Mouse (Mus musculus) c-Kit-negative CD71-positive TER-119-positive erythroid progenitor cells, embryonic 14.5 days (primary cell): Measurements from ENCODE around the gene Xirp1.
"Not testable (repeated sequence)": the region's sequence is repeated elsewhere in the genome, so short reads cannot be mapped to it uniquely, and the experiment has no call there.

Experiments
- DNase-seq: peaks from one replicate; pipeline ENCODE4 v3.0.0-alpha.2; 2013; ENCODE audit warnings: low read depth, low spot score

Gene Xirp1

GRCm38 (mm10) chr9:120020285-120020890 is 3.0 kb downstream of the Xirp1 start:
- peak; percentile 42 for DNase-seq

GRCm38 (mm10) chr9:120016956-120017355 is 6.4 kb downstream of the Xirp1 start:
- no peak for DNase-seq

- no peak for DNase-seq
These were observed 8.6 kb downstream of the Xirp1 start for GRCm38 (mm10) chr9:120014828-120015227.

- no peak for DNase-seq
These were observed 10.1 kb downstream of the Xirp1 start for GRCm38 (mm10) chr9:120013251-120013820.

GRCm38 (mm10) chr9:120012781-120013180 is 10.6 kb downstream of the Xirp1 start:
- DNase-seq, result no peak

GRCm38 (mm10) chr9:120012161-120012560 is 11.2 kb downstream of the Xirp1 start:
- DNase-seq, result not testable (repeated sequence)

GRCm38 (mm10) chr9:120011533-120011932 is 11.9 kb downstream of the Xirp1 start:
- no peak for DNase-seq

- DNase-seq, result peak; percentile 59
These were observed 12.5 kb downstream of the Xirp1 start for GRCm38 (mm10) chr9:120010781-120011511.

GRCm38 (mm10) chr9:120009871-120010270 is 13.5 kb downstream of the Xirp1 start:
- no peak for DNase-seq

- no peak for DNase-seq
These were observed 14.1 kb downstream of the Xirp1 start for GRCm38 (mm10) chr9:120009226-120009841.

GRCm38 (mm10) chr9:120007833-120008232 is 15.6 kb downstream of the Xirp1 start:
- no peak for DNase-seq

- DNase-seq, result no peak
These were observed 17.5 kb downstream of the Xirp1 start for GRCm38 (mm10) chr9:120005936-120006335.

GRCm38 (mm10) chr9:120002893-120003292 is 20.5 kb downstream of the Xirp1 start:
- no peak for DNase-seq

- DNase-seq, result peak; percentile 68
These were observed 21.3 kb downstream of the Xirp1 start for GRCm38 (mm10) chr9:120001945-120002725.

- no peak for DNase-seq
These were observed 22.6 kb downstream of the Xirp1 start for GRCm38 (mm10) chr9:120000761-120001160.

- no peak for DNase-seq
These were observed 23.8 kb downstream of the Xirp1 start for GRCm38 (mm10) chr9:119999636-120000035.

- DNase-seq, result no peak
These were observed 24.6 kb downstream of the Xirp1 start for GRCm38 (mm10) chr9:119998776-119999175.

- no peak for DNase-seq
These were observed 27.3 kb downstream of the Xirp1 start for GRCm38 (mm10) chr9:119996080-119996479.

- no peak for DNase-seq
These were observed 29.2 kb downstream of the Xirp1 start for GRCm38 (mm10) chr9:119994207-119994606.

- DNase-seq, result no peak
These were observed 30.1 kb downstream of the Xirp1 start for GRCm38 (mm10) chr9:119993092-119993844.

- no peak for DNase-seq
These were observed 32.1 kb downstream of the Xirp1 start for GRCm38 (mm10) chr9:119991310-119991709.
